Comparison of ENCODE assay signal across 22 mouse cellular contexts in genomic region chr3:133384164-133384708, GRCm38 (mm10).
DNase-seq lines count a peak whose midpoint lies in the region; ATAC-seq lines count a peak whose summit lies in the region.
"Had no signal": no experiment of that assay in that cellular context is flagged by ENCODE, and none has a peak within 500 bp of the region (broad histone marks: within the 10 kb centered on the region; RNA-seq: fewer than 3 reads in every experiment).

No protein-coding gene starts in this region.

- intact Hi-C loops in heart, postnatal 36 days (cut with DNase I): no loop called here

- 35% methylated on average over 6 of the region's 6 CpGs for WGBS in embryonic facial prominence, embryonic 11.5 days
- WGBS in hindbrain, embryonic 16.5 days: 66% methylated on average over 6 of the region's 6 CpGs

- H3K9me3 ChIP-seq in embryonic facial prominence, embryonic 11.5 days (replicated peaks; ENCODE audit: control insufficient read depth, low read length): no peaks in the 10 kb centered on the region
- no peaks in the 10 kb centered on the region for H3K9me3 ChIP-seq in hindbrain, embryonic 16.5 days (ENCODE audit: control insufficient read depth, low read length)
- H3K9me3 ChIP-seq: heart, embryonic 15.5 days; liver, embryonic 13.5 days; midbrain, embryonic 15.5 days; stomach, embryonic 15.5 days had no signal

- no peak overlapping the region for H3K4me3 ChIP-seq in embryonic facial prominence, embryonic 11.5 days (ENCODE audit: low read depth, low read length)
- no peak overlapping the region for H3K4me3 ChIP-seq in hindbrain, embryonic 16.5 days (ENCODE audit: low read length)
- H3K4me3 ChIP-seq: forebrain, embryonic 13.5 days; heart, embryonic 15.5 days; layer of hippocampus, adult 2 months; liver, embryonic 13.5 days; midbrain, embryonic 15.5 days; stomach, embryonic 15.5 days had no signal

- no peaks in the 10 kb centered on the region for H3K27me3 ChIP-seq in embryonic facial prominence, embryonic 11.5 days (ENCODE audit: control insufficient read depth, insufficient read depth, low read length)
- H3K27me3 ChIP-seq in hindbrain, embryonic 16.5 days (replicated peaks; ENCODE audit: control insufficient read depth, insufficient read depth, low read length): no peaks in the 10 kb centered on the region
- H3K27me3 ChIP-seq: forebrain, embryonic 13.5 days; heart, embryonic 15.5 days; liver, embryonic 13.5 days; midbrain, embryonic 15.5 days; Patski; stomach, embryonic 15.5 days had no signal

- H3K4me1 ChIP-seq in embryonic facial prominence, embryonic 11.5 days (ENCODE audit: control insufficient read depth, insufficient read depth, low read length): no peaks in the 10 kb centered on the region
- no peaks in the 10 kb centered on the region for H3K4me1 ChIP-seq in hindbrain, embryonic 16.5 days (ENCODE audit: control insufficient read depth, insufficient read depth, low read depth, low read length)
- H3K4me1 ChIP-seq: forebrain, embryonic 13.5 days; liver, embryonic 13.5 days; midbrain, embryonic 15.5 days; stomach, embryonic 15.5 days had no signal

- H3K36me3 ChIP-seq in embryonic facial prominence, embryonic 11.5 days (replicated peaks; ENCODE audit: control insufficient read depth, insufficient read depth, low read depth, low read length): no peaks in the 10 kb centered on the region
- no peaks in the 10 kb centered on the region for H3K36me3 ChIP-seq in hindbrain, embryonic 16.5 days (ENCODE audit: control insufficient read depth, insufficient read depth, low read length)
- H3K36me3 ChIP-seq: heart, embryonic 15.5 days; liver, embryonic 13.5 days; stomach, embryonic 15.5 days had no signal

- no peak overlapping the region for H3K27ac ChIP-seq in embryonic facial prominence, embryonic 11.5 days (replicated peaks; ENCODE audit: low read depth, low read length)
- no peak overlapping the region for H3K27ac ChIP-seq in hindbrain, embryonic 16.5 days (ENCODE audit: low read depth, low read length)
- H3K27ac ChIP-seq: forebrain, embryonic 13.5 days; heart, embryonic 15.5 days; hindbrain, embryonic 14.5 days; layer of hippocampus, adult 2 months; liver, embryonic 13.5 days; midbrain, embryonic 15.5 days; stomach, embryonic 15.5 days had no signal

- ATAC-seq in embryonic facial prominence, embryonic 11.5 days (replicated peaks; ENCODE audit: insufficient number of reproducible peaks, low FRiP score, low TSS enrichment, low read depth): no peak
- ATAC-seq in hindbrain, embryonic 16.5 days: no peak
- ATAC-seq: activated CD4-positive, CD25-positive, alpha-beta regulatory T cell, adult 4 months; forebrain, embryonic 13.5 days; intestine, embryonic 16.5 days; lung, postnatal 0 days; midbrain, embryonic 15.5 days; Patski had no signal

- DNase-seq in heart, adult 18-20 months: peak; percentile 12 to 27
- no peak for DNase-seq in heart, postnatal 36 days
- peak; percentile 12 for DNase-seq in kidney, postnatal 14 days
- no peak for DNase-seq in kidney, adult 11 months
- peak; percentile 64 for DNase-seq in embryonic facial prominence, embryonic 11.5 days (ENCODE audit: low spot score)
- DNase-seq in mesoderm, embryonic 11.5 days (ENCODE audit: low read depth, low spot score): peak; percentile 18
- no peak for DNase-seq in retina, embryonic 14.5 days (ENCODE audit: low spot score)
- DNase-seq: adrenal gland, postnatal 36 days; cerebellum, adult 8-10 months; liver, embryonic 13.5 days; thymus, postnatal 25 days had no signal

- no peak overlapping the region for H3K4me2 ChIP-seq in embryonic facial prominence, embryonic 11.5 days (ENCODE audit: low read depth, low read length)
- H3K4me2 ChIP-seq in hindbrain, embryonic 16.5 days (ENCODE audit: low read length): no peak overlapping the region
- H3K4me2 ChIP-seq: forebrain, embryonic 13.5 days; heart, embryonic 15.5 days; hindbrain, embryonic 14.5 days; liver, embryonic 13.5 days; midbrain, embryonic 15.5 days; stomach, embryonic 15.5 days had no signal

- no peak overlapping the region for H3K9ac ChIP-seq in embryonic facial prominence, embryonic 11.5 days (replicated peaks; ENCODE audit: low read length)
- H3K9ac ChIP-seq in hindbrain, embryonic 16.5 days (ENCODE audit: low read depth, low read length): no peak overlapping the region
- H3K9ac ChIP-seq: forebrain, embryonic 13.5 days; heart, embryonic 15.5 days; hindbrain, embryonic 14.5 days; liver, embryonic 13.5 days; midbrain, embryonic 15.5 days; stomach, embryonic 15.5 days had no signal

Comparison
In these comparisons a context has a peak if more than half of its experiments do, and no peak if none do; other contexts are left out.
1. DNase-seq: peak in heart, adult 18-20 months (2 of 2), kidney, postnatal 14 days (single experiment), embryonic facial prominence, embryonic 11.5 days (single experiment) and mesoderm, embryonic 11.5 days (single experiment); none in heart, postnatal 36 days (0 of 2), kidney, adult 11 months (single experiment) and retina, embryonic 14.5 days (single experiment).